21 mouse cellular contexts compared by ENCODE assay signal in the genomic region with DNA sequence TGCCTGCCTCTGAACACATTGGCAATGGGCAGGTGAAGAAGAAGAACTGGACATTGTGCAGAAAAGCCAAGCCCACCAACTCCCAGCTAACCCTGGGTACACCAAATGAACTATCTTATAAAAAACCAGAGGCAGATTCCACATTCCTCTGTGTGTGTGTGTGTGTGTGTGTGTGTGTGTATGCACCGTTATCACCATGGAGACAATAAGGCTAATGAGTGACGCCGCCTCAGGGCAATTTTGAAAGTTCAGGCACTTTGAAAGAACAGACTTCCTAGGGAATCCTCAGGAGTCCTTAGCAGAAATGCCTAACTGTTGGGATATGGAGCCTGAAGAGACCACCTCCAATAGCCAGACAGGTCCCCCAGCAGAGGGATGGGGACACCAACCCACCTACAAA. TPM values are rescaled to one million over a fixed set of nuclear protein-coding genes. Genes with fewer than 3 reads are reported as not detected.
"Had no signal": no experiment of that assay in that cellular context is flagged by ENCODE, and none has a peak within 500 bp of the region (broad histone marks: within the 10 kb centered on the region; RNA-seq: fewer than 3 reads in every experiment).

No protein-coding gene starts in this region.

- H3K4me2 ChIP-seq: kidney, embryonic 15.5 days; limb, embryonic 15.5 days; liver, embryonic 12.5 days; lung, embryonic 14.5 days; midbrain, embryonic 13.5 days; neural tube, embryonic 13.5 days had no signal

- H3K9me3 ChIP-seq: kidney, embryonic 15.5 days; limb, embryonic 15.5 days; liver, embryonic 12.5 days; midbrain, embryonic 13.5 days; neural tube, embryonic 13.5 days had no signal

- H3K27me3 ChIP-seq: limb, embryonic 15.5 days; neural tube, embryonic 13.5 days had no signal

- DNase-seq: kidney, postnatal 14 days; lung, embryonic 14.5 days; lung, postnatal 10 days; right cerebral cortex, adult 18-20 months; right cerebral cortex, postnatal 25 days had no signal

- H3K36me3 ChIP-seq: kidney, embryonic 15.5 days; limb, embryonic 15.5 days; liver, embryonic 12.5 days; midbrain, embryonic 13.5 days; neural tube, embryonic 13.5 days had no signal

- H3K9ac ChIP-seq: kidney, embryonic 15.5 days; limb, embryonic 15.5 days; liver, embryonic 12.5 days; lung, embryonic 14.5 days; midbrain, embryonic 13.5 days; neural tube, embryonic 13.5 days had no signal

- H3K27ac ChIP-seq: kidney, embryonic 15.5 days; left cerebral cortex, adult 2 months; limb, embryonic 15.5 days; liver, embryonic 12.5 days; macrophage; midbrain, embryonic 13.5 days; neural tube, embryonic 13.5 days; stomach, postnatal 0 days had no signal

- H3K4me3 ChIP-seq: kidney, embryonic 15.5 days; left cerebral cortex, adult 2 months; limb, embryonic 15.5 days; liver, embryonic 12.5 days; midbrain, embryonic 13.5 days; neural tube, embryonic 13.5 days had no signal

- ATAC-seq: liver, embryonic 12.5 days had no signal

RNA-seq across cellular contexts. Expression of gene Olfr521, which starts 34.0 kb away (rescaled TPM):
- total RNA-seq: layer of hippocampus, adult 8-10 months; layer of hippocampus, postnatal 25 days; left cerebral cortex, adult 2 months; left cerebral cortex, postnatal 14 days; megakaryocyte-erythroid progenitor cell, adult 5-6 weeks had no signal
- polyA plus RNA-seq: kidney, embryonic 15.5 days; large intestine, adult 2 months; limb, embryonic 11.5 days; limb, embryonic 15.5 days; liver, embryonic 12.5 days; liver, embryonic 16.5 days; lung, embryonic 14.5 days; macrophage; midbrain, embryonic 13.5 days; neural tube, embryonic 13.5 days; small intestine, adult 2 months; stomach, postnatal 0 days had no signal
